Mouse (Mus musculus) cortical plate, adult 2 months (tissue): ENCODE measurements around the gene Sgip1. TPM values are rescaled to one million over a fixed set of nuclear protein-coding genes. Genes with fewer than 3 reads are reported as not detected.

Experiments
- H3K27ac ChIP-seq: fragments of 200-500 bp; 2 replicates; pipeline ENCODE4 v1.5.1; 2012; ENCODE audit warnings: low read length, control low read depth, inconsistent platforms; ENCODE audit not compliant: insufficient read depth
- H3K4me1 ChIP-seq: fragments of 200-500 bp; 2 replicates; pipeline ENCODE4 v1.6.1; 2011; ENCODE audit warnings: low read length; ENCODE audit not compliant: control insufficient read depth, insufficient read depth
- H3K4me3 ChIP-seq: fragments of 200-500 bp; 2 replicates; pipeline ENCODE4 v1.5.1; 2011; ENCODE audit warnings: mild to moderate bottlenecking, low read length, control low read depth; ENCODE audit not compliant: insufficient read depth
- CTCF ChIP-seq: fragments of 200-500 bp; IDR thresholded peaks from 2 replicates; pipeline ENCODE4 v1.5.1; 2011; ENCODE audit warnings: mild to moderate bottlenecking, control low read depth, low read length; ENCODE audit not compliant: insufficient read depth; ENCODE audit errors: extremely low read depth
- POLR2A ChIP-seq: fragments of 200-500 bp; IDR thresholded peaks from 2 replicates; pipeline ENCODE4 v1.6.1; 2011; ENCODE audit warnings: mild to moderate bottlenecking, low read length, control low read depth; ENCODE audit not compliant: insufficient read depth; ENCODE audit errors: extremely low read depth
- polyA plus RNA-seq: library from polyadenylated mRNA; depleted of rRNA; stranded (reverse); fragments of >200 nt; gene quantifications from 2 replicates; pipeline ENCODE4 v1.2.3, GENCODE M21; 2012; rRNA removed

The Sgip1 gene
- polyA plus RNA-seq, 1 experiment: 67.5 TPM

DNA sequence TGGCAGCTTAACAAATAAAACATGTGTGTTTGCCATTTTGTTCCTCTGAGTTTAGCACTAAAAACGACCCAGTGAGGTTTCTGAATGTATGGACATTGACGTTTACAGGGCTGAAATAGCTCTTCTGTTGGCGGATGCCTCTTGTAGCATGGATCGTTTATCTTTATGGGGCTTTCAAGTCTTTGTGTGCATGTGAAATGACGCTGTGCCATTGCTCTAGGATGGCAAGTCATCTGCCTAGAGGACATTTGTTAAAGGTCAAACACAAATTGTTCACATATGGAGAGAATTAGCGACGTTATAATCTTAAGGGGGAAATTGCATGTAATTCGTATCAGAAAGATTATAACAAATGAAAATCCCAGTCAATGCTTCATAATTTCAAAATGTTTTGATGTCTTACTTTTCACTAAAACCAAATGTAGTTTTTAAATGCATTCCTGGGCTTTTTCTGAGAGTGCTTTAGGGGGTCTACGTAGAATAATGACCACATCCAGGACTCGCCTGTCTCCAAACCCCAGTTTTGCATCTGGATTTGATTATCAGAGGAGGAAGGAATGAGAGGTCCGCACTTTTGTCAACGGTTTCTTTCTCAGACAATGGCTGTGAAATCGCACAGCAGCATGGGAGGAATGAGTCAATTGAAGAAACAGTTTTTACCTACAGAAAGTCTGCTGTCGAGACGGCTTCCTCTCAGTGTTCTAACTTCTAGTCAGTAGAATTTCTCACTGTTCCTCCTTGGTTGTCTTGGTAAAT is 264.3 kb downstream of the Sgip1 start:
- TF ChIP-seq CTCF (no peak), POLR2A (no peak)

DNA sequence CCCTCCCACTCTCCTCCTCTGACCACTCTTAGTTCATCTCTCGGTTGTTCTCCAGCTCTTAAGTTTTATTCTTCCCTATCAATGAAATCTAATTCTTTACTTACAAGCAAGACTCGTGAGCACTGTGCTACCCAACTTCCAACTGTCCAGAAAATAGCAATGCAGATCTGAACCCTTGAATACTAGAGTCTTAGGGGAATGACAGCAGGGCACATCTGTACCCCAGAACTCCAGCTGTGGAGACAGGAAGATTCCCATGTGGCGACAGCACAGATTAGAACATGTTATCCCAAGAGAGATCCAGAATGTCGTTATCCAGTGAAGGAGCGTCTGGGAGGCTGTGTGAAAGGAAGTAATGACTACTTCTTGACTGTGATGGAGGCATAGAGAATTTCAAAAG is 265.2 kb downstream of the Sgip1 start:
- TF ChIP-seq POLR2A: no peak
- no peak for TF ChIP-seq CTCF
- Histone ChIP-seq H3K4me3 (no peak overlapping the region), H3K4me1 (no peaks in the 10 kb centered on the region), H3K27ac (no peak overlapping the region)

More for the DNA sequence above, 264.3 kb downstream of the Sgip1 start:
- H3K4me1 ChIP-seq: no peaks in the 10 kb centered on the region
- H3K27ac ChIP-seq: no peak overlapping the region
- no peak overlapping the region for H3K4me3 ChIP-seq

DNA sequence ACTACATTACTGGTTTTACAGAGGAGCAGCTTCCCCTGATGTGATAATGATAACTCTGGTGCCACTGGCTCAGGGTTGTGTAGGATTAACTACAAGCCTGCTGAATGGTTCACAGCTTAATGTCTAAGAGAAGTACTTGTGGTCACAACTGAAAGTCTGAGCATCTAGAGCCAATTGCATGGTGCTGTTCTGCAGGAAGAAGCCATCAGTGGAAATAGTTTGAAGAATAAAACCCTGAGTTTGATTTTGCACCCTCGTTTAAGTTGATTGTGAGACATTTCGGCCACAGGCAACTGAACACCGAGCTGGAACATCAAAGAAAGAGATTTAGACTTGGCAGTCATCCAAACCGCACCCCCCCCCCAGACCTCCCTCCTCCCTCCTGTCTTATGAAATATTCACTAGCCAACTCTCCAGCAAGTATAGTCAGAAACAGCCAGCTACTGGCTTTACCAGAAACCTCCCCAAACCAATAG is 265.9 kb downstream of the Sgip1 start:
- Histone ChIP-seq H3K27ac (no peak overlapping the region), H3K4me3 (no peak overlapping the region), H3K4me1 (no peaks in the 10 kb centered on the region)
- no peak for TF ChIP-seq CTCF
- TF ChIP-seq POLR2A: no peak

- no peak overlapping the region for H3K27ac ChIP-seq
- TF ChIP-seq POLR2A (no peak), CTCF (no peak)
- H3K4me1 ChIP-seq: peaks cover 1% of the 10 kb centered on the region; the same call in 1 of the 2 replicates
- H3K4me3 ChIP-seq: no peak overlapping the region
These were observed 269.6 kb downstream of the Sgip1 start for GRCm38 (mm10) chr4:103010734-103011133.

- no peak overlapping the region for H3K27ac ChIP-seq
- peaks cover 1% of the 10 kb centered on the region; the same call in 1 of the 2 replicates for H3K4me1 ChIP-seq
- TF ChIP-seq POLR2A (no peak), CTCF (no peak)
- H3K4me3 ChIP-seq: no peak overlapping the region
These were observed 270.7 kb downstream of the Sgip1 start for GRCm38 (mm10) chr4:103011823-103012222.

DNA sequence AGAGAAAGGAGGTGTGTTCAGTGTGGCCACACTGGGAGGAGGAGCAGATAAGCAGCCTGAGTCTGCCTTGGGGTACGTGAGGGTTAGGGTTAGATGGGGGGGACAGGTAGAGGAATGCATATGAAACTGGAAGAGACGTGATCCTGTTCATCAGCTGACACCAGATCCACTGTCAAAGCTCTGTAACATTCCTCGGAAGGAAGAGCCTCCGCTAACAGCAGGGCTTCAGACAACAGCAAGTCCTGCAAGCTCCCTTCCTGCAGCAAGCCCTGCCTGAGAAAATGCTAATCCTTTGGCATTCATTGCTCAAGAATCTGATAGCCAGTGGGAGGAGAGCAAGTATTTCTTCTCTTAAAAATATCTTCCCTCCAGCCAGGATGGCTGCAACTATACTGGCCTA is 272.4 kb downstream of the Sgip1 start:
- TF ChIP-seq CTCF: no peak
- TF ChIP-seq POLR2A: no peak
- no peak overlapping the region for H3K4me3 ChIP-seq
- peaks cover 1% of the 10 kb centered on the region; the same call in 1 of the 2 replicates for H3K4me1 ChIP-seq
- no peak overlapping the region for H3K27ac ChIP-seq

Other genes starting within 250 kb of the Sgip1 start
- gene Tctex1d1, start 237.3 kb downstream of the Sgip1 start, polyA plus RNA-seq: 0.62 and 0.63 TPM in 2 replicates